Mouse (Mus musculus) testis, postnatal 14 days (tissue): ENCODE measurements around the gene Hist1h2ap.
"Not testable (repeated sequence)": the region's sequence is repeated elsewhere in the genome, so short reads cannot be mapped to it uniquely, and the experiment has no call there.

ENCODE experiments used
- DNase-seq: peaks from one replicate; pipeline ENCODE4 v3.0.0; 2021; ENCODE audit warnings: low spot score

Gene Hist1h2ap

DNA sequence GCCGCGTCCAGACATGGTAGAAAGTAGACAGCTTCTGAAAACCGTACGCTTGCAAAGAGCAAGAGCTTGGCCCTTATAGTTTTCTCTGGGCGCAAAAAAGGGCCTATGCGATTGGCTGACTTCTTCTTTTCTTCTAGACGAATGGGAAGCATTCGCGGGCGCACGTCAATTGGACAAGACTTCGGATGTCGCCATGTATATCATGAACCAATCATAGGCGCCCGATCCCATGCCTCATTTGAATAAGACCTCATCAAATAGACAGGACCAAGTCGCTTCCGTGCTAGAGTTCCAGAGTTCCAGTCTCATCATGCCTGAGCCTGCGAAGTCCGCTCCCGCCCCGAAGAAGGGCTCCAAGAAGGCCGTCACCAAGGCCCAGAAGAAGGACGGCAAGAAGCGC lies at the start of gene Hist1h2ap, which contains the start of gene Hist1h2br:
Hist1h2ap (minus strand) TSS at position 47 of the 400 bp plus-strand sequence.
Hist1h2br (plus strand) TSS at position 283 of the 400 bp plus-strand sequence.
- not testable (repeated sequence) for DNase-seq

DNA sequence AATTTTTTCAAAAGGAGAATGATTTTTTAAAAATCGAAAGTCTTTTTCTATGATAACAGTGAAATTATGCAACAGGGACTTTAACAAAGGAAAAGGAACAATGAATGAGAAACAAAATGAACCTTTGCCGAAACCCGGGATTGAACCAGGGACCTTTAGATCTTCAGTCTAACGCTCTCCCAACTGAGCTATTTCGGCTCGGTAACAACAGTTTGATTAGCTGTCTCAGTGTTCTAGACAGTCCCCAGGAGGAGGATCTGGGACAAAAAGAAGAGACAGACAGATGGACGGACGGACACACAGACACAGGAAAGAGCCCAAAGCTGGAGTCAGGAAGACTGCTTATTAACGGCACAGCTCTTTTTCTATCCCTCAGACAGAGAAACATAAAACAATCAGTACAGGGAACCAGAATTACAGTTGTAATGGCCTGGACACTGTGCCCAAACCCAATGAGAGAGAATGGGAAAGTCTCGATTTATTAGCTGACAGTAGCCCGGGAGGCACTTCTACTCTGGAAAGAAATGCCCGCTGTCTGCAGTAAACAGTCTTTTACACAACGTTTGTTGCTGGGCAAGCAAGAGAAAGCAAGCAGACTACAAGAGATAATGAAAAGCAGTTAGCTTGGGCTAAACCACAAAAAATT lies 49.6 kb upstream of the Hist1h2ap start:
- DNase-seq = no peak

DNA sequence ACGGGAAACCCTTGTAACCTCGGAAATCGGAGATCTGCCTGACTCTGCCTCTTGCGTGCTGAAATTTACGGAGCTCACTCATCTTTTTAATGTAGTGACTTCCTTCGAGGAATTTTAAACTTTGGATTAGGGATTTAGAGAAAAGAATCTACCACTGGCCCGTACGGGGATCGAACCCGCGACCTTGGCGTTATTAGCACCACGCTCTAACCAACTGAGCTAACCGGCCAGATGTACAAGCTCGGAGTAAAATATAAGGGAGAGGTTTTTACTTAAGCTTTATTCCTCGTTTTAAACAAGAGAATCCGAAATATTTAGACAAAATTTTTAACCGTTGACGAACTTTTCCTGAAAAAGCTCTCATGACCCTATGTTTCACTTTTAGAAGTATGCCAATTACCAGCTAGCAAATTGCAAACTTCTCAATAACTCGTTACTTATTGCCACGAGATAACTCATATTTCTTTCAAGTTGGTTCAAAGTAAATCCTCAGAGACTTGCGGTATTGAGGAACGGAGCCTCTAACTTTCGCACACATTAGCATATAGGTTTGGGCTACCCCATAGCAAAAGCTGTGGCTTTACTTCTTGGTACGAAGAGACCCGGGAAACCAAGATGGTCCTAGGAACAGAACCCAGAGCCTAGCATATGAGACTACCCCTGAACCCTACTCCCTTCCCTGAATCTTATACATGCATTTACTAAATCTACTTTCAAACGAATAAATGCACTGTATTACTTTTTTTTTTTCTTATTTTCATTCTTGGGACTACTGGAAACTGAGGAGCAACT lies 48.8 kb upstream of the Hist1h2ap start:
- DNase-seq = no peak

DNA sequence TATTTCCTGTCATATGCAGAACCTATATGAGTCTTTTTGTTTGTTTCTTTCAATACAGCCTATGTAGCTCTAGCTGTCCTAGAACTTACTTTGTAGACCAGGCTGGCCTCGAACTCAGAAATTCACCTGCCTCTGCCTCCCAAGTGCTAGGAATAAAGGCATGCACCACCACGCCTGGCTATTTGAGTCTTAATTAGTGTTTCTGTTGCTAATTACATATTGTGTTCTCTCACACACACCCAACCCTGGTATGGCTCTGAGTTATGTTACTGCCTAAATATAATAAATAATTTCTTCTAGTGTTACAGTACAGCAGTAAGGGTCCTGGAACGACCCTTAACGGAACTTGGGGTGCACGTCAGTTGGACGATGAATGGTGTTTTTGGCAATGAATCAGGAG lies 47.4 kb upstream of the Hist1h2ap start:
- DNase-seq = no peak

DNA sequence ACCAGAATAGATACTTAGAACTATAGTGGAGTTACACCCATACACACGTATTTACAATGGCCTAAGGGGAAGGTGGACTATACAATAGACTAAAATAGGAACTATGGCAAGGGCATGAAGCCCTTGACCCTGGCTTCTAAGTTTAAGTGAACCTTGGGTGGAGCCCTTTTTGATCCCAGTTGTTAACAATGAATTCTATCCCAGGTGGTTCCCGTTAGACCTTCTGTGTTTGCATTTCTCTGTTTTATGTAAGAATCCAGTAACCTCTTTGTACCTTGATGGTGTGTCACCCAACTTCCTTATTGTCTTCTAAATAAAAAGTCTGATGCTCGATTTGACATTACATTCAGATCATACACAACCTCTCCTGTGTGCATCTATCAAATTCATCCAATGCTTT lies 32.2 kb upstream of the Hist1h2ap start:
- not testable (repeated sequence) for DNase-seq

DNA sequence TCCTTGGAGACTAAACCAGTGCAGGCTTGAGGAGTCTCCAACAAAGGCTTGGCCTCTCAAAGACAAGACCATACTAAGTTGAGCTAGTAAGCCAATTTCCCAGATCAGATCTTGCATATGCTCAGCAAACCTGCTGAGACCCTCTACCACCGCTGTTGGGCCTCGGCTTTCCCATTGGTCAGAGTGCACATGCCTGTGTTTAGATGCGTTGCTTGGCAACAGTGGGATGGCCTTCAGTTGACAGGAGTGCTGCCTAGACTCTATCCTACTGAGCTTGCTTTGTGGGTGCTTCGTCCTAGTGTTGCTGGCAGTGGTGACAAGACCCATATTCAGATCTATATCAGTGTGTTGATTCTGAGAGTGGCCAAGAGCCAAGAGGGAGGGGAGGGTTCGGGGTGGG lies 28.3 kb upstream of the Hist1h2ap start:
- DNase-seq = no peak

DNA sequence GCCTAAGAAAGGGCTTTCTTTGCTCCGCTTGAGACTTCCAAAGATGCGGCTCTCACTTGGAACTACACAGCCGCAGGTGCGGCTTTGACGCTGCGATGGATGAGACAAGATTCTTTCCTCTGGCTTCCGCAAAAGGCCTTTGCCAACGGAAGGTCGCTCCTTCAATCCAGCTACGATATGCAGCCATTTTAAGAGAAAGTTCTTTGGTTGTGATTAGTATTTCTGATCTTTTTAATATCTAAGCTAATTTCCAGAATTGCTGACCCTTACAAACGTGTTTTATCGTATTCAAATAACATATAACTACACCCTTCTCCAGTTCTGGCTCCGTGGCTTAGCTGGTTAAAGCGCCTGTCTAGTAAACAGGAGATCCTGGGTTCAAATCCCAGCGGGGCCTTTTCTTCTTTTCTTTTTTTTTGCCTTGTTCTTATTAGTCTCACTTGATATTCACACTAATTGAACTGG lies 22.4 kb upstream of the Hist1h2ap start:
- no peak for DNase-seq

DNA sequence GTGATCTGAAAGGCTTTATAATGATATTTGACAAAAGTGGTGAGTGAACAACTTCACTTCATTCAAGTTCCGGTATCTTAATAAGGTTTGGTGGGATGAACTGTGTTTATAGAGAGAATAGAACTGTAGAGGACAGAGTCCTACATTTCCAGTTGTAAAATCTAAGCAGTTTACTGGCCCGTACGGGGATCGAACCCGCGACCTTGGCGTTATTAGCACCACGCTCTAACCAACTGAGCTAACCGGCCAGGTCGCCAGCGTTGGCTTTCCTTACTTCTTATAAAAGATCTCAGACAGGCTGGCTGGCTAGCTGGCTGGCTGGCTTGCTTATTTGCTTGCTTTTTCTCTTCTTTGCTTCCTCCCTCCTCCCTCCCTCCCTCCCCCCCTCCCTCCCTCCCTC lies 21.8 kb upstream of the Hist1h2ap start:
- DNase-seq = peak; percentile 76

DNA sequence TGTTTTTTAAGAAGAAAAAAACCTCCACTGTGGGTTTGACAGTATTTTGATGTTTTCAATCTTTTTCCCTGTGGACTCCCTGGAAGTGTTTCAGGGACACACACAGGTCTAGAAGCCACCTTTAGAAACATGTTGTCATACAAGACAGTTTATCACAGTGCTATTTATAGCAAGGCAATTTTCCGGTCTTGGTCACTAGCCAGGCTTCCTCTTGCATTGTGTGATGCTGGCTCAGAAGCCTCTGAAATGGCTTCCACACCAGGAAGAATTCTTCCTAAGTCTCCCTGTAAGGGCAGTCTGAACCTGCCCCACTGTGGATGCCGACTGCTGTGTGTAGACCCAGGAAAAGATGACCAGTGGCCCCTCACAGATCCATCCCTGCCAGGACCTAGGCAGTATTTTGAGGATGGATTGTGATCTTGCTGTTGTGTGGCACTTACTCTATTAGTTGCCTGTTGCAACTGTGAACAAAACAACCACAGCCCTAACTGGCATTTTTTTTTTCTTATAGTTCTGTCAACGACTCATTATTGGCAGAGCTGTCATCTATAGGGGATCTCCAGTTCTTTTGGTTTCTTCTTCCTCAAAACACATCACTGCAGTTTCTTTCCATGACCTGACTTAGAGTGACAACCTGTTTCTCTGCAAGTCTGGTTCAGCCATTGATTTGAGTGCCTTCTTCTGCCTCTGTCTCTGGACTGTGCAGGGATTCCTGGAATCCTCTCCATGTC lies 19.1 kb upstream of the Hist1h2ap start:
- no peak for DNase-seq

DNA sequence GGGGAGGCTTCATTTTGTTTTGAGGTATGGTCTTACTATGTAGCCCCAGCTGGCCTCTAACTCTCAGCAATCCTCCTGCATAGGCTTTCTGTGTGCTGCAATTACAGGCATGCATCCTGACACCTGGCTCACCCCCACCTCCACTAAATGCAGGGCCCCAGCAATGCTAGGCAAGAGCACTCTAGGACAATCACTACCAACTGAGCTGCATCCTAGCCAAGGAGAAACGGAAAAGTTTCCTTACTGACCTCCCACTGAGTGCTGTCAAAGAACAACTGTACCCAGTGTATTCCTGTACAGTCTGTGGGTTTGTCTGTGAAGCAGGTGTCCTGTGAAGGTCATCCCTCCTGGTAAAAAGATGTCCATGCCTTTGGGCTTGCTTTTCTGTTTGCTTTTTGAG lies 17.4 kb upstream of the Hist1h2ap start:
- DNase-seq = not testable (repeated sequence)

DNA sequence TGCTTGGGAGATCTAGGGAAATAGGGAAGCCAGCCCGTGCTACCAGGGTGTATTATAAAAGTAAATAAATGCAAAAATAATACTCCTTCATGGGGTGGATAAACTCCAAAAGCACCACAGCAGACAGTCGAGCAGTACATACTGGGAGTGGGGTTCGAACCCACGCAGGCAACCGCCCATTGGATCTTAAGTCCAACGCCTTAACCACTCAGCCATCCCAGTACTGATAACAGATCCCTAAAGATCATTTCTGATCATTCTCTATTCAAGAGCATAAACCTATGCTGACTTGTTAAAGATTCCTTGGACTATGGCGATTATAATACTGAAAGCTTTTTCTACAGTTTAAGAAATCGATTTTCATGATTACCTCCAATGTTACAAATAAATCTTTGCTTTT lies 14.6 kb upstream of the Hist1h2ap start:
- DNase-seq = no peak

DNA sequence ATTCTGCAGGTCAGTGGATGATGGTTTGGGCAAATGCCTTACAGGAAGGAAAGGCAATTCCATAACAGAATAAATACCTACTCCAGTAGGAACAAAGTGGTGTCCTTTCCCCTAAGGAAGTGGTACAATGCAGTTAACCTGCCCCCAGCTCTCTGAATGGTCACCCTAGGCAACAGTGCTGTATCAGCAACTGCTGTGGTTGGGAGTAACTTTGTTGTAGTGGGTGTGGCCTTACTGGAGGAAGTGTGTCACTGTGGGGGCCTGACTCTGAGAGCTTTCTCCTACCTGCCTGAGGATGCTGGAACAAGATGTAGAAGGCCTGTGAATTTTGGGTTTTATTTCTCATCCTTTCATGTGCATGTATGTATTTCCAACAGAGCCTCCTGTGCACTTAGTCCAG lies 13.0 kb upstream of the Hist1h2ap start:
- not testable (repeated sequence) for DNase-seq

DNA sequence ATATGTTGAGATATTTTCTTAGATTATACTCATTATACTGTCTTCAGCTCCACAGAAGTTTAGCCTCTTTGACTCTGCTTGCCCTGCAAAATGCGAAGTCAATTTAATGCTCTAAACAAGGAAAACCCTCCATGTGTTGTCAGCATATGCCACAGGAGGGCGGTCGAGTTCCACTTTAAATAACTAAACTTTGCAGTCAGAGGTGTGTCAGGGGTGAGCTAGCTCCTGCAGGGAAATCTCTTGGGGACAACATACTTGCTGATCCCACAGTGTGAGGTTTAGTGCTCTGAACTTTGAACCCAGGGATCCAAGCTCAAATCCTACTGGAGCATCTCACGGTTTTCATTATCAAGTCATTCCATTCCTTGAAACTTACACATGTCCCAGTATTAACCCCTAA lies 7.2 kb upstream of the Hist1h2ap start:
- not testable (repeated sequence) for DNase-seq

DNA sequence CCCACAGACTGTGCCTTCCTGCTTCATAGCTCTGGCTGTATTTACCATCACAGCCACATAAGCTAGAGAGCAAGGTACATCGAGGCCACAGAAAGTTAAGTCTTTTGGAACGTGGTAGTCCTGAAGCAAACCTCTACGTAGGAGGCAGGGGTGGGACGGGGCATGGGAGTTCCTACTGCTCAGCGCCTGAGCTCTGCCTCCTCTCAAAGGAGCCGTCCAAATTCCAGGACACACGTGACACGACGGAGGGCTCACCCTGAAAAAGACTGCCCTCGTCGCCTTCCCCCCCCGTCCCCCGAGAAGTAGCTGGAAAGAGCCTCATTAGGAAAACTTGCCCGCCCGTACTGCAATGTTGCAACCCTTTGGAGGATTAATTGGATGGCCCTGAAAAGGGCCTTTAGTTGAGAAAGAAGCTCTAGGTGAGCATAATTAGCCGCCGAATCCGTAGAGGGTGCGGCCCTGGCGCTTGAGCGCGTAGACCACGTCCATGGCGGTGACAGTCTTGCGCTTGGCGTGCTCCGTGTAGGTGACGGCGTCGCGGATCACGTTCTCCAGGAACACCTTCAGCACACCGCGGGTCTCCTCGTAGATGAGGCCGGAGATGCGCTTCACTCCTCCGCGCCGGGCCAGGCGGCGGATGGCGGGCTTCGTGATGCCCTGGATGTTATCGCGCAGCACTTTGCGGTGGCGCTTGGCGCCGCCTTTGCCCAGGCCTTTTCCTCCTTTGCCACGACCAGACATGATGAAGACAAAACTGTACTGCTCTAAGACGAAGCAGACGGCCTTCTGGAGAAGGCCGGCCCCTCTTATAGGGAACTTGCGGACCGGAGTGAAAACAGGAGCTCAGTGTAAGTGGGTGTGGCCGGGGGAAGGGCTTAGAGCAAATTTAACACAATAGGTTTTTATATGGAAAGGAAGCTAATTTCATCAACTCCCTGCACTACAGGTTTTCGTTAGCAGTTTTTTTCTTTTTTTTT lies 1.6 kb downstream of the Hist1h2ap start, which contains the start of gene Hist1h4n:
Hist1h4n (minus strand) TSS at position 779 of the 977 bp plus-strand sequence.
- peak; percentile 72 for DNase-seq

DNA sequence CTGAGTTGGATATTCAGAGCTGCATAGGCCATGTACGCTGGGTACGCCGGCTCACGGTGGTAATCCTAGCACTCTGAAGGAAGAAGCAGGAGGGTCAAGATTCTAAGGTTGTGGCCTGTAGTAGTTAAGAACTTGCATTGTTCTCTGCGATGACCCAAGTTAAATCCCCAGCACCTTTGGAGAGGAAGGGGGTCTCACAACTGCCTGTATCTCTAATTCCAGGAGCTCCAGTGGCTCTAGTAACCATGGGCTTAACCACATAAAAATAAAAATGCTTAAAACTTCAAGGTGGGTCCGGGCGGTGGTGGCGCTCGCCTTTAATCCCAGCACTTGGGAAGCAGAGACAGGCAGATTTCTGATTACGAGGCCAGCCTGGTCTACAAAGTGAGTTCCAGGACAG lies 3.0 kb downstream of the Hist1h2ap start:
- DNase-seq = no peak

DNA sequence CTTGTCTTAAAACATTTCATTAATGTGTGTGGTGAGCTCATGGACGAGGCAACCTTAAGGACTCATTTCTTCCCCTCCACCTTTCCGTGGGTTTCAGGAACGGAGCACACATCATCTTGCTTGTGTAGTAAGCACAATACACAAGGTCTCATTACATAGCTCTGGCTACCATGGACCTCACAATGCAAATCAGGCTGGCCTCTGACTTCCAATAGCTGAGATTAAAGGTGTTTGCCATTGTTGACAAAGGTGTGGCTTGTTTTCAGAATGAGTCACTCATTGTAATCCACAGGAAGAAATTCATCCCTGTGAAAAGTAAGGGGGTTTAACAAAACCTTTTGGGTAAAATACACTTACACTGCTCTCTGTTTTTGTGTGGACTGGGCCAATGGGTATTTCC lies 4.8 kb downstream of the Hist1h2ap start:
- no peak for DNase-seq

DNA sequence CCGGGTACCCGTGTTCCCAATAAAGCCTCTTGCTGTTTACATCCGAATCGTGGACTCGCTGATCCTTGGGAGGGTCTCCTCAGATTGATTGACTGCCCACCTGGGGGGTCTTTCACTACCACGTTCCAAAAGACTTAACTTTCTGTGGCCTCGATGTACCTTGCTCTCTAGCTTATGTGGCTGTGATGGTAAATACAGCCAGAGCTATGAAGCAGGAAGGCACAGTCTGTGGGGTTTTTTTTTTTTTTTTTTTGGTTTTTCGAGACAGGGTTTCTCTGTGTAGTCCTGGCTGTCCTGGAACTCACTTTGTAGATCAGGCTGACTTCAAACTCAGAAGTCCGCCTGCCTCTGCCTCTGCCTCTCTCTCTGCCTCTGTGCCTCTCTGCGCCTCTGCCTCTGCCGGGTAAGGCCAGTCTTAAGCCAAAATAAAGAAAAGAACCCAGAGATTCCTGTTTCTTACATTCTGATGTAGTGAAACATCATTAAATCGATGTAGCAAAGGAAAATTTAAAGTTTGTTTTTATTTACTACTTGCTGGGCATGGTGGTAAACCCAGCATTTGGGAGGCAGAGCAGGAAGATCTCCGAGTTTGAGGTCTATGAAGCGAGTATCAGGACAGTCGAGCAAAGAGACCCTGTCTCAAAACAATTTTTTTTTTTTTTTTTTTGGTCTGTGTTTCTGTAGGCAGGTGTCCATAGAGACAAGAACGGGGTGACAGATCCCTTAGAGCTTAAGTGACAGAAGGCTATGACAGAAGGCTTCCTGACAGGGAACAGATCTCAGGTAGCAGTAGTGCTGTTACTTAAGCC lies 13.0 kb downstream of the Hist1h2ap start:
- DNase-seq = not testable (repeated sequence)

DNA sequence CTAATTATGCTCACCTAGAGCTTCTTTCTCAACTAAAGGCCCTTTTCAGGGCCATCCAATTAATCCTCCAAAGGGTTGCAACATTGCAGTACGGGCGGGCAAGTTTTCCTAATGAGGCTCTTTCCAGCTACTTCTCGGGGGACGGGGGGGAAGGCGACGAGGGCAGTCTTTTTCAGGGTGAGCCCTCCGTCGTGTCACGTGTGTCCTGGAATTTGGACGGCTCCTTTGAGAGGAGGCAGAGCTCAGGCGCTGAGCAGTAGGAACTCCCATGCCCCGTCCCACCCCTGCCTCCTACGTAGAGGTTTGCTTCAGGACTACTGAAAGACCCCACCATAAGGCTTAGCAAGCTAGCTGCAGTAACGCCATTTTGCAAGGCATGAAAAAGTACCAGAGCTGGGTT lies 21.2 kb downstream of the Hist1h2ap start:
- peak; percentile 49 for DNase-seq

DNA sequence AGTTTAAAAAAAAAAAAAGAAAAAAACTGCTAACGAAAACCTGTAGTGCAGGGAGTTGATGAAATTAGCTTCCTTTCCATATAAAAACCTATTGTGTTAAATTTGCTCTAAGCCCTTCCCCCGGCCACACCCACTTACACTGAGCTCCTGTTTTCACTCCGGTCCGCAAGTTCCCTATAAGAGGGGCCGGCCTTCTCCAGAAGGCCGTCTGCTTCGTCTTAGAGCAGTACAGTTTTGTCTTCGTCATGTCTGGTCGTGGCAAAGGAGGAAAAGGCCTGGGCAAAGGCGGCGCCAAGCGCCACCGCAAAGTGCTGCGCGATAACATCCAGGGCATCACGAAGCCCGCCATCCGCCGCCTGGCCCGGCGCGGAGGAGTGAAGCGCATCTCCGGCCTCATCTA lies 21.8 kb downstream of the Hist1h2ap start, which contains the start of gene Hist1h4m:
Hist1h4m (plus strand) TSS at position 208 of the 400 bp plus-strand sequence.
- DNase-seq = peak; percentile 76

DNA sequence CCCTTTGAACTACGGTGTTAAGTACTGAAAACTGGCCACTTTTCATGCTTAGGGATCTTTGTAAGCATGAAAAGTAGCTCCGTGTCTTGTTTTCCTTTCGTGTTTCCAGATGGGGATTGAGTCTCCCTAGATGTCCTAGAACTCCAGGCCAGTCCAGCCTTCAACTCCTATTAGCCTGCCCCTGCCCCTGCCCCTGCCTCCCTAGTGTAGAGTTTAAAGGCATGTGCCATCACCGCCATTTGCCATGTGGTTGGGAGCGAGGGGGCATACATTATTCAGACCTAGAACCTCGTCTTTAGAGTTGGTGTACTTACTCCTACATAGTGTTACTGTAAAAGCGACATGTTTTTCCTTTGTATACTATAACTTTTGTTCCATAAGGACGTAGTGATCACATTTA lies 22.2 kb downstream of the Hist1h2ap start:
- DNase-seq = not testable (repeated sequence)
